Mouse (Mus musculus): ENCODE data around the gene Rbm18. TPM values are rescaled to one million over a fixed set of nuclear protein-coding genes. Genes with fewer than 3 reads are reported as not detected.

Rbm18 gene
- polyA plus RNA-seq, 1 experiment from 2014 or later: 78.7 TPM

GRCm38 (mm10) chr2:36127973-36128372, 8.6 kb downstream of the Rbm18 start:
- no peaks in the 10 kb centered on the region for H3K4me1 ChIP-seq (ENCODE audit: control insufficient read depth, insufficient read depth, low read length)
- H3K36me3 ChIP-seq (ENCODE audit: control insufficient read depth, insufficient read depth, low read length): peaks cover 63% of the 10 kb centered on the region
- H3K9me3 ChIP-seq (ENCODE audit: control insufficient read depth, low read depth, low read length): no peaks in the 10 kb centered on the region
- 77% methylated on average over 4 of the region's 4 CpGs for WGBS
- no peak for ATAC-seq (ENCODE audit: insufficient number of reproducible peaks, insufficient read depth, low FRiP score, low read depth)
- no peak overlapping the region for H3K27ac ChIP-seq (ENCODE audit: low read length)
- no peak overlapping the region for H3K9ac ChIP-seq (replicated peaks; ENCODE audit: low read depth, low read length)
- H3K27me3 ChIP-seq (ENCODE audit: control insufficient read depth, insufficient read depth, low read length): no peaks in the 10 kb centered on the region
- H3K4me3 ChIP-seq (ENCODE audit: low read depth, low read length): no peak overlapping the region
- H3K4me2 ChIP-seq (replicated peaks; ENCODE audit: low read depth, low read length): no peak overlapping the region

GRCm38 (mm10) chr2:36126795-36127429, 9.7 kb downstream of the Rbm18 start:
- no peak overlapping the region for H3K4me3 ChIP-seq (ENCODE audit: low read depth, low read length)
- H3K36me3 ChIP-seq (ENCODE audit: control insufficient read depth, insufficient read depth, low read length): peaks cover 62% of the 10 kb centered on the region
- ATAC-seq (ENCODE audit: insufficient number of reproducible peaks, insufficient read depth, low FRiP score, low read depth): no peak
- H3K27ac ChIP-seq (ENCODE audit: low read length): no peak overlapping the region
- 88% methylated on average over 9 of the region's 9 CpGs for WGBS
- H3K4me1 ChIP-seq (ENCODE audit: control insufficient read depth, insufficient read depth, low read length): no peaks in the 10 kb centered on the region
- no peak overlapping the region for H3K4me2 ChIP-seq (replicated peaks; ENCODE audit: low read depth, low read length)
- no peak overlapping the region for H3K9ac ChIP-seq (replicated peaks; ENCODE audit: low read depth, low read length)
- H3K27me3 ChIP-seq (ENCODE audit: control insufficient read depth, insufficient read depth, low read length): no peaks in the 10 kb centered on the region
- no peaks in the 10 kb centered on the region for H3K9me3 ChIP-seq (ENCODE audit: control insufficient read depth, low read depth, low read length)

GRCm38 (mm10) chr2:36112632-36113031, 23.9 kb downstream of the Rbm18 start:
- Histone ChIP-seq H3K4me2 (replicated peaks; ENCODE audit: low read depth, low read length) (no peak overlapping the region), H3K27ac (ENCODE audit: low read length) (no peak overlapping the region), H3K9ac (replicated peaks; ENCODE audit: low read depth, low read length) (no peak overlapping the region), H3K4me1 (ENCODE audit: control insufficient read depth, insufficient read depth, low read length) (no peaks in the 10 kb centered on the region), H3K27me3 (ENCODE audit: control insufficient read depth, insufficient read depth, low read length) (peaks cover 4% of the 10 kb centered on the region), H3K36me3 (ENCODE audit: control insufficient read depth, insufficient read depth, low read length) (peaks cover 17% of the 10 kb centered on the region), H3K4me3 (ENCODE audit: low read depth, low read length) (no peak overlapping the region), H3K9me3 (ENCODE audit: control insufficient read depth, low read depth, low read length) (no peaks in the 10 kb centered on the region)
- 67% methylated on average over 3 of the region's 3 CpGs for WGBS
- ATAC-seq (ENCODE audit: insufficient number of reproducible peaks, insufficient read depth, low FRiP score, low read depth): no peak

- Histone ChIP-seq H3K4me3 (ENCODE audit: low read depth, low read length) (no peak overlapping the region), H3K4me1 (ENCODE audit: control insufficient read depth, insufficient read depth, low read length) (peaks cover 14% of the 10 kb centered on the region), H3K27me3 (ENCODE audit: control insufficient read depth, insufficient read depth, low read length) (peaks cover 30% of the 10 kb centered on the region), H3K9me3 (ENCODE audit: control insufficient read depth, low read depth, low read length) (no peaks in the 10 kb centered on the region), H3K36me3 (ENCODE audit: control insufficient read depth, insufficient read depth, low read length) (no peaks in the 10 kb centered on the region), H3K4me2 (replicated peaks; ENCODE audit: low read depth, low read length) (no peak overlapping the region), H3K27ac (ENCODE audit: low read length) (no peak overlapping the region), H3K9ac (replicated peaks; ENCODE audit: low read depth, low read length) (no peak overlapping the region)
- WGBS: 10% methylated on average over 7 of the region's 7 CpGs
- ATAC-seq (ENCODE audit: insufficient number of reproducible peaks, insufficient read depth, low FRiP score, low read depth): no peak
Measured at GRCm38 (mm10) chr2:36108615-36109014, 28.0 kb downstream of the Rbm18 start.

GRCm38 (mm10) chr2:36104956-36105741, 31.4 kb downstream of the Rbm18 start, which contains the start of gene Lhx6:
Gene Lhx6 (minus strand): TSS chr2:36105408.
- no peak within 1 kb of the TSS for H3K27ac ChIP-seq (ENCODE audit: low read length)
- under 1% methylated on average over 54 of the region's 58 CpGs for WGBS
- no peaks in the 10 kb centered on the region for H3K36me3 ChIP-seq (ENCODE audit: control insufficient read depth, insufficient read depth, low read length)
- H3K9ac ChIP-seq (replicated peaks; ENCODE audit: low read depth, low read length): no peak within 1 kb of the TSS
- ATAC-seq (ENCODE audit: insufficient number of reproducible peaks, insufficient read depth, low FRiP score, low read depth): peak; percentile 51; the same call in 1 of the 2 replicates
- H3K4me2 ChIP-seq (replicated peaks; ENCODE audit: low read depth, low read length): peak within 1 kb of the TSS; percentile 71
- peaks cover 23% of the 10 kb centered on the region for H3K4me1 ChIP-seq (ENCODE audit: control insufficient read depth, insufficient read depth, low read length)
- peak within 1 kb of the TSS; percentile 30 for H3K4me3 ChIP-seq (ENCODE audit: low read depth, low read length)
- H3K9me3 ChIP-seq (ENCODE audit: control insufficient read depth, low read depth, low read length): no peaks in the 10 kb centered on the region
- H3K27me3 ChIP-seq (ENCODE audit: control insufficient read depth, insufficient read depth, low read length): peaks cover 63% of the 10 kb centered on the region

GRCm38 (mm10) chr2:36104436-36104955, 32.1 kb downstream of the Rbm18 start:
- ATAC-seq (ENCODE audit: insufficient number of reproducible peaks, insufficient read depth, low FRiP score, low read depth): no peak
- Histone ChIP-seq H3K4me3 (ENCODE audit: low read depth, low read length) (peak overlapping the region; percentile 30), H3K9ac (replicated peaks; ENCODE audit: low read depth, low read length) (no peak overlapping the region), H3K4me1 (ENCODE audit: control insufficient read depth, insufficient read depth, low read length) (peaks cover 23% of the 10 kb centered on the region), H3K36me3 (ENCODE audit: control insufficient read depth, insufficient read depth, low read length) (no peaks in the 10 kb centered on the region), H3K9me3 (ENCODE audit: control insufficient read depth, low read depth, low read length) (no peaks in the 10 kb centered on the region), H3K27ac (ENCODE audit: low read length) (no peak overlapping the region), H3K27me3 (ENCODE audit: control insufficient read depth, insufficient read depth, low read length) (peaks cover 69% of the 10 kb centered on the region), H3K4me2 (replicated peaks; ENCODE audit: low read depth, low read length) (peak overlapping the region; percentile 71)
- WGBS: under 1% methylated on average over 32 of the region's 32 CpGs

- H3K4me2 ChIP-seq (replicated peaks; ENCODE audit: low read depth, low read length): peak overlapping the region; percentile 23; the same call in 1 of the 2 replicates
- peak overlapping the region; percentile 30 for H3K4me3 ChIP-seq (ENCODE audit: low read depth, low read length)
- H3K9ac ChIP-seq (replicated peaks; ENCODE audit: low read depth, low read length): no peak overlapping the region
- WGBS: under 1% methylated on average over 38 of the region's 38 CpGs
- ATAC-seq (ENCODE audit: insufficient number of reproducible peaks, insufficient read depth, low FRiP score, low read depth): no peak
- peaks cover 73% of the 10 kb centered on the region for H3K27me3 ChIP-seq (ENCODE audit: control insufficient read depth, insufficient read depth, low read length)
- H3K4me1 ChIP-seq (ENCODE audit: control insufficient read depth, insufficient read depth, low read length): peaks cover 23% of the 10 kb centered on the region
- H3K9me3 ChIP-seq (ENCODE audit: control insufficient read depth, low read depth, low read length): no peaks in the 10 kb centered on the region
- H3K27ac ChIP-seq (ENCODE audit: low read length): no peak overlapping the region
- H3K36me3 ChIP-seq (ENCODE audit: control insufficient read depth, insufficient read depth, low read length): no peaks in the 10 kb centered on the region
Measured at GRCm38 (mm10) chr2:36103555-36104367, 32.8 kb downstream of the Rbm18 start.

- Histone ChIP-seq H3K27ac (ENCODE audit: low read length) (no peak overlapping the region), H3K4me1 (ENCODE audit: control insufficient read depth, insufficient read depth, low read length) (peaks cover 23% of the 10 kb centered on the region), H3K27me3 (ENCODE audit: control insufficient read depth, insufficient read depth, low read length) (peaks cover 79% of the 10 kb centered on the region), H3K4me3 (ENCODE audit: low read depth, low read length) (peak overlapping the region; percentile 30), H3K36me3 (ENCODE audit: control insufficient read depth, insufficient read depth, low read length) (no peaks in the 10 kb centered on the region), H3K4me2 (replicated peaks; ENCODE audit: low read depth, low read length) (peak overlapping the region; percentile 23; the same call in 1 of the 2 replicates), H3K9ac (replicated peaks; ENCODE audit: low read depth, low read length) (no peak overlapping the region), H3K9me3 (ENCODE audit: control insufficient read depth, low read depth, low read length) (no peaks in the 10 kb centered on the region)
- WGBS: 3% methylated on average over 21 of the region's 21 CpGs
- no peak for ATAC-seq (ENCODE audit: insufficient number of reproducible peaks, insufficient read depth, low FRiP score, low read depth)
Measured at GRCm38 (mm10) chr2:36103069-36103554, 33.5 kb downstream of the Rbm18 start.
